Mouse (Mus musculus): ENCODE results near the gene Mphosph9.

DNA sequence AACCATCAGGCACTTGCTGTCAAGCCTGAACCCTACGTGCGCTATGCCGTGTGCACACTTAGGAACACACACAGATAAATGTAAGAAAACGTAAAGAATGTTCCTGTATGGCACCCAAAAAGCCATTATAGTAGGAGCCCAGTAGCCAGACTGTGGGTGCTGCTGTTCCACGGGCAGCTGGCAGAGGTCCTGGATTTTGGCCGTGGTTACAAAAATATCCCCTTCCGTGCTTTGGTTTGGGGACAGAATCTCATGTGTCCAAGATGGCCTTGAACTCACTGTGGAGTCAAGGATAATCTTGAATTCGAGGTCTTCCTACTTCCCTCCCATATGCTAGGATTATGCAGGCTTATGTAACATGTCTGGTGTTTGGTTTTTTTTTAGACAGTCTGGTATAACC is 15.1 kb upstream of the Mphosph9 start:
- no peak for TF ChIP-seq EP300 (IDR thresholded peaks at IDR 0.05; ENCODE audit: low read depth)
- no peak for TF ChIP-seq CTCF (IDR thresholded peaks at IDR 0.05; ENCODE audit: low read depth)

Measured in liver, postnatal 0 days (tissue).